Mouse (Mus musculus): Measurements from ENCODE around the gene Col4a2. TPM values are rescaled to one million over a fixed set of nuclear protein-coding genes. Genes with fewer than 3 reads are reported as not detected.

Col4a2 gene
- polyA plus RNA-seq, 1 experiment from 2014 or later, result 47.2 TPM

DNA sequence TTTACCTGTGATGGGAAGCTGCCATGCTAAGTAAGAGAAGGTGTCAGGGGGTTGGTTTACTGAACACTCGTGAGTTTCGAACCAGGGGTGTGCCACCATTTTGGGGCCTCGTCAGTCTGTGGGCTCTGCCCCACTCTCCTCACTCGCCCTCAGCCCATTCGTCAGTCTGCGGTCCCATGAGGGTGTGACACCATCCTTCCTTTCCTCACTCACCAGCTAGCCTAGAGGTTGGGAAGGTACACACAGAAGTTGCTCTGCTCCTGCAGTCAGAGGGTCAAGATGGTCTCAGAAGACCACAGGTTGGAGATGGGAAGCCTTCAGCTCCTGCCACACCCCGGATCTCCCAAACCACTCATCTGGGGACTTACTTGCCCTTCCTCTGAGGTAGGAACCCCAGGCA, 68.9 kb downstream of the Col4a2 start:
- no peak overlapping the region for H3K9ac ChIP-seq (ENCODE audit: low read length)
- H3K9me3 ChIP-seq (ENCODE audit: control insufficient read depth, low read length), result no peaks in the 10 kb centered on the region
- H3K4me3 ChIP-seq (ENCODE audit: low read depth, low read length), result no peak overlapping the region
- TF ChIP-seq EP300 (optimal IDR thresholded peaks at IDR 0.05) (no peak), CTCF (IDR thresholded peaks at IDR 0.05; ENCODE audit: low read depth) (no peak)
- no peak overlapping the region for H3K4me2 ChIP-seq (replicated peaks; ENCODE audit: low read depth)
- H3K36me3 ChIP-seq (ENCODE audit: control insufficient read depth, insufficient read depth, low read length), result no peaks in the 10 kb centered on the region
- 81% methylated on average over 7 of the region's 7 CpGs for WGBS
- no peak for ATAC-seq (ENCODE audit: low FRiP score, low TSS enrichment)
- peaks cover 4% of the 10 kb centered on the region; the same call in 1 of the 2 replicates for H3K4me1 ChIP-seq (replicated peaks; ENCODE audit: control insufficient read depth, insufficient read depth)
- H3K27me3 ChIP-seq (ENCODE audit: control insufficient read depth, insufficient read depth, low read length), result no peaks in the 10 kb centered on the region
- no peak for DNase-seq (ENCODE audit: low spot score)
- H3K27ac ChIP-seq (replicated peaks), result peak overlapping the region; percentile 83

DNA sequence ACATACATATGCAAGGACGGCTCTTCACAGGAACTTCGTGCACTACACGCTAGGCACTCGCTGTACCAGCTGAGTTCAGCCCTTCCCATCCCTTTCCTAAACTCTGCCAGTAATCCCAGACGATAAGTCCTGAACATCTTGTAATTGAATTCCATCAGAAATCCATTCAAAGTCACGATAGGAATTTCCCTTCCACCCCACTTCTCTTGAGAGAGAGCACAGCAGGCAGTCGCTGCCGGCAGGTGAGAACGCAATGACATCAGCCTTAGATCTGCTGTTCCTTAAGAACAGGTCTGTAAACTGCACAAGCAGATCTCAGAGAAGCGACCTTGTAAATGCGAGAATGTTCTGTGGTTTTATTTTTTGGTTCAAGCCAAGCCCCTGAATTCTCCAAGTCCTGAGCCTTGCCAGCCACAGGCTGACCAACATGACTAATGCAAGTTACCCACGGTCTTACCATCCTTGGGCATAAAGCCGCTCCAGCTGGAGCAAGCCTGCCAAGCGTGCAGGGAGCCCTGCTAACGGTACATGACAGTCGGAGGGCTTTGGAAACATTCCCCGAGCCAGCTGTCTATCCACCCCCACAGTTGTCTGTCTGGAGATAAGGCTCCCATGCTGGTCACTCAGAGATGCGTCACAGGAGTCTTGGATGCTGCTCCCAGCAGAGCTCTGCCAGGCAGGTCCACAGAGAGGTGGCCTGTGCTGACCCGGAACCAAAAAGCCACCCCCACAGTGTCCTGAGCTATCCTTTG, 69.6 kb downstream of the Col4a2 start:
- Histone ChIP-seq H3K9ac (ENCODE audit: low read length) (no peak overlapping the region), H3K4me2 (replicated peaks; ENCODE audit: low read depth) (no peak overlapping the region), H3K4me1 (replicated peaks; ENCODE audit: control insufficient read depth, insufficient read depth) (peaks cover 4% of the 10 kb centered on the region; the same call in 1 of the 2 replicates), H3K27ac (replicated peaks) (peak overlapping the region; percentile 83), H3K4me3 (ENCODE audit: low read depth, low read length) (no peak overlapping the region), H3K36me3 (ENCODE audit: control insufficient read depth, insufficient read depth, low read length) (no peaks in the 10 kb centered on the region), H3K27me3 (ENCODE audit: control insufficient read depth, insufficient read depth, low read length) (no peaks in the 10 kb centered on the region), H3K9me3 (ENCODE audit: control insufficient read depth, low read length) (no peaks in the 10 kb centered on the region)
- TF ChIP-seq CTCF (IDR thresholded peaks at IDR 0.05; ENCODE audit: low read depth) (no peak), EP300 (optimal IDR thresholded peaks at IDR 0.05) (peak; percentile 58)
- 43% methylated on average over 19 of the region's 19 CpGs for WGBS
- ATAC-seq (ENCODE audit: low FRiP score, low TSS enrichment) (peak; percentile 53; the same call in 1 of the 2 replicates), DNase-seq (ENCODE audit: low spot score) (peak; percentile 32)

DNA sequence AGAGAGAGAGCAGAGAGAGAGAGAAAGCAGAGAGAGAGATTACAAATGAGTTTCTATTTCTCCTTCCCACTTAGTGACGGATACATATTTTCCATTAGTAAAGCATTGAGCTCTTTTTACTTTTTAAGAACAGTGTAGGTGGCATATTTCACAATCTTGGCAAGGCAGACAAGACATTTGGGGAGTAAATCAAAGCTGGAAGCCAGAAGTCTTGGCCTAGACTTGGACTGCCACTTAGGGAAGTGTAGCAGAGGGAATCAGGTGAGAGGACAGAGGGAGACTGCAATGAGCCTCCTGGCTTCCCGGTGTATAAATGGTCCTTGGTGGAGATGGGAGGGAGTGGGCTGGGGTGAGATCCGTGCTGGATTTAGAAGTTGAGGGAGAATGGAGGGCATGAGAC, 70.3 kb downstream of the Col4a2 start:
- H3K4me1 ChIP-seq (replicated peaks; ENCODE audit: control insufficient read depth, insufficient read depth), result peaks cover 4% of the 10 kb centered on the region; the same call in 1 of the 2 replicates
- no peaks in the 10 kb centered on the region for H3K27me3 ChIP-seq (ENCODE audit: control insufficient read depth, insufficient read depth, low read length)
- no peak for TF ChIP-seq CTCF (IDR thresholded peaks at IDR 0.05; ENCODE audit: low read depth)
- TF ChIP-seq EP300 (optimal IDR thresholded peaks at IDR 0.05), result peak; percentile 29
- ATAC-seq (ENCODE audit: low FRiP score, low TSS enrichment) (peak; percentile 15; the same call in 1 of the 2 replicates), DNase-seq (ENCODE audit: low spot score) (no peak)
- H3K27ac ChIP-seq (replicated peaks), result peak overlapping the region; percentile 83
- H3K9me3 ChIP-seq (ENCODE audit: control insufficient read depth, low read length), result no peaks in the 10 kb centered on the region
- no peak overlapping the region for H3K9ac ChIP-seq (ENCODE audit: low read length)
- H3K4me3 ChIP-seq (ENCODE audit: low read depth, low read length), result no peak overlapping the region
- no peaks in the 10 kb centered on the region for H3K36me3 ChIP-seq (ENCODE audit: control insufficient read depth, insufficient read depth, low read length)
- H3K4me2 ChIP-seq (replicated peaks; ENCODE audit: low read depth), result no peak overlapping the region
- WGBS, result 36% methylated on average over 3 of the region's 3 CpGs

DNA sequence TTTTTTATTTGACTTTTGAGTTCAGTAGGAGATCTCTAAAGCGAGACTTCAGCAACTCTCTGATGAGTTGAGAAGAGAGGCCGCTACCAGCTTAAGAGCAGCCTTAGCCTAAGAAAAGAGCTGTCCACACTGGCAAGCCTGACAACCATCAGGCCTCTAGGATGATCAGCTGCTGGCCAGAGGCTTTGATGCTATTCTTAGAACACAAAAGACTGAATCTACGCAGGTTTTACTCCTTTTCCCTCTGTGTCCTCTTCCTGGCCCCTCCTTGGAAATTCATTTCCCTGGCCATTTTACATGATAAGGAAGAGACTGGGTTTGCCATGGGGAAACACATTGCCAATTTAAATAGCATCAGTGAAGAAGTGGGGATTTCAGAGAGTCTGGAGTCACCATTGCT, 70.8 kb downstream of the Col4a2 start:
- Histone ChIP-seq H3K27ac (replicated peaks) (peak overlapping the region; percentile 83), H3K9me3 (ENCODE audit: control insufficient read depth, low read length) (no peaks in the 10 kb centered on the region), H3K36me3 (ENCODE audit: control insufficient read depth, insufficient read depth, low read length) (no peaks in the 10 kb centered on the region), H3K4me3 (ENCODE audit: low read depth, low read length) (no peak overlapping the region), H3K4me1 (replicated peaks; ENCODE audit: control insufficient read depth, insufficient read depth) (peaks cover 4% of the 10 kb centered on the region; the same call in 1 of the 2 replicates), H3K4me2 (replicated peaks; ENCODE audit: low read depth) (no peak overlapping the region), H3K27me3 (ENCODE audit: control insufficient read depth, insufficient read depth, low read length) (no peaks in the 10 kb centered on the region), H3K9ac (ENCODE audit: low read length) (no peak overlapping the region)
- ATAC-seq (ENCODE audit: low FRiP score, low TSS enrichment) (no peak), DNase-seq (ENCODE audit: low spot score) (no peak)
- WGBS, result 54% methylated on average over 3 of the region's 3 CpGs
- TF ChIP-seq EP300 (optimal IDR thresholded peaks at IDR 0.05) (no peak), CTCF (IDR thresholded peaks at IDR 0.05; ENCODE audit: low read depth) (no peak)

DNA sequence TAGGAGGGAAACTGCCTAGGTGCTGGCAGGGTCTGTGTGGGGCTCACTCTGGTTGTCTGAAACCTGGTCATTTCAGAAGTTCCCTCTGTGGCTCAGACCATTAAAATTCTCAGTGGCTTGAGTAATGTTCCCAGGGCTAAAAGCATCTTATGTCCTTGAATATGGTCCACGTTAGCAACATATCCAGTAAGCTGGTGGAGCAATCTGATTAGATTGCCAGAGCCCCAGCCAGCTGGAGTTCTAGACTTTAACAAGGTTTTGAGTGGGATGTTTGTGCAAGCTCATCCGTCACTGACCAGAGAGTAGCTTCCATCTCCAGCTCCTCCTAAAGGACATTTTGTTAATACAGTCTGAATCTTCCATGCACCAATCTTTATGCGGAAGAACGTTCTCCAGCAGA, 72.2 kb downstream of the Col4a2 start:
- no peak for ATAC-seq (ENCODE audit: low FRiP score, low TSS enrichment)
- DNase-seq (ENCODE audit: low spot score), result no peak
- Histone ChIP-seq H3K27ac (replicated peaks) (peak overlapping the region; percentile 69), H3K9ac (ENCODE audit: low read length) (no peak overlapping the region), H3K36me3 (ENCODE audit: control insufficient read depth, insufficient read depth, low read length) (no peaks in the 10 kb centered on the region), H3K9me3 (ENCODE audit: control insufficient read depth, low read length) (no peaks in the 10 kb centered on the region), H3K4me2 (replicated peaks; ENCODE audit: low read depth) (no peak overlapping the region), H3K27me3 (ENCODE audit: control insufficient read depth, insufficient read depth, low read length) (no peaks in the 10 kb centered on the region), H3K4me3 (ENCODE audit: low read depth, low read length) (no peak overlapping the region), H3K4me1 (replicated peaks; ENCODE audit: control insufficient read depth, insufficient read depth) (peaks cover 4% of the 10 kb centered on the region; the same call in 1 of the 2 replicates)
- 56% methylated on average over 4 of the region's 4 CpGs for WGBS
- no peak for TF ChIP-seq EP300 (optimal IDR thresholded peaks at IDR 0.05)
- TF ChIP-seq CTCF (IDR thresholded peaks at IDR 0.05; ENCODE audit: low read depth), result peak; percentile 49

DNA sequence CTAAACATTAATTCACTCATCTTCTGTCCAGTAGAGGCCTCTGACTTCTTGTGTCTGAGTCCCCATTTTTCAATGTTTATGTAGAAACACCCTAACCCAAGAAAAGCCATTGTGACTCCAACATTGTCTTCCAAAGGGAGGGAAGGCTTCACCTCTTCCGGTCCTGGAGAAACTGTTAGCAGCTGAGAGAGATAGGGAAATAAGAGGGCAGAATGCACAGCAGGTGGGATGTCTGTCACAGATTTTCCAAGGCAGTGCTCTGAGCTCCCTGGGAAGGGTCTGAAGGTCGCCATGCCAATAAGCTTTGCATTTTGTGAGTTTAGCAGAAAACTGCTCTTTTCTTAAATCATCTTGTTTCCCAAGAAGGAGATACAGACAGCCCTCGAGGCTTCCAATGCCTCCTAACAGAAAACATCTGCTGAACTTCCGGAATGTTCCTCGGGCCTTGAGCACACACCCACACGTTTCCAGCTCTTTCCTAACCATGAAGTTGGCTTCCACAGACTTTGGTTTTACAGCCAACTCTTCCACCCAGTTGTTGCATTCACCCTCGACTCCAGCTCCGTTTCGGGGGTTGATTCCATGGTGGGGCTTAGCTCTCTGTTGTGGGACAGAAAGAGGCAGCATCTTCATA, 72.8 kb downstream of the Col4a2 start:
- peak overlapping the region; percentile 67 for H3K27ac ChIP-seq (replicated peaks)
- DNase-seq (ENCODE audit: low spot score) (no peak), ATAC-seq (ENCODE audit: low FRiP score, low TSS enrichment) (no peak)
- WGBS, result 56% methylated on average over 9 of the region's 9 CpGs
- no peak overlapping the region for H3K9ac ChIP-seq (ENCODE audit: low read length)
- H3K36me3 ChIP-seq (ENCODE audit: control insufficient read depth, insufficient read depth, low read length), result no peaks in the 10 kb centered on the region
- no peak overlapping the region for H3K4me2 ChIP-seq (replicated peaks; ENCODE audit: low read depth)
- H3K4me1 ChIP-seq (replicated peaks; ENCODE audit: control insufficient read depth, insufficient read depth), result peaks cover 4% of the 10 kb centered on the region; the same call in 1 of the 2 replicates
- no peaks in the 10 kb centered on the region for H3K27me3 ChIP-seq (ENCODE audit: control insufficient read depth, insufficient read depth, low read length)
- no peaks in the 10 kb centered on the region for H3K9me3 ChIP-seq (ENCODE audit: control insufficient read depth, low read length)
- TF ChIP-seq CTCF (IDR thresholded peaks at IDR 0.05; ENCODE audit: low read depth) (no peak), EP300 (optimal IDR thresholded peaks at IDR 0.05) (no peak)
- H3K4me3 ChIP-seq (ENCODE audit: low read depth, low read length), result no peak overlapping the region
